Mouse (Mus musculus): Measurements from ENCODE around the gene Hoxc13. TPM values are rescaled to one million over a fixed set of nuclear protein-coding genes. Genes with fewer than 3 reads are reported as not detected.

Gene Hoxc13
- total RNA-seq (2017): not detected in 2 replicates

DNA sequence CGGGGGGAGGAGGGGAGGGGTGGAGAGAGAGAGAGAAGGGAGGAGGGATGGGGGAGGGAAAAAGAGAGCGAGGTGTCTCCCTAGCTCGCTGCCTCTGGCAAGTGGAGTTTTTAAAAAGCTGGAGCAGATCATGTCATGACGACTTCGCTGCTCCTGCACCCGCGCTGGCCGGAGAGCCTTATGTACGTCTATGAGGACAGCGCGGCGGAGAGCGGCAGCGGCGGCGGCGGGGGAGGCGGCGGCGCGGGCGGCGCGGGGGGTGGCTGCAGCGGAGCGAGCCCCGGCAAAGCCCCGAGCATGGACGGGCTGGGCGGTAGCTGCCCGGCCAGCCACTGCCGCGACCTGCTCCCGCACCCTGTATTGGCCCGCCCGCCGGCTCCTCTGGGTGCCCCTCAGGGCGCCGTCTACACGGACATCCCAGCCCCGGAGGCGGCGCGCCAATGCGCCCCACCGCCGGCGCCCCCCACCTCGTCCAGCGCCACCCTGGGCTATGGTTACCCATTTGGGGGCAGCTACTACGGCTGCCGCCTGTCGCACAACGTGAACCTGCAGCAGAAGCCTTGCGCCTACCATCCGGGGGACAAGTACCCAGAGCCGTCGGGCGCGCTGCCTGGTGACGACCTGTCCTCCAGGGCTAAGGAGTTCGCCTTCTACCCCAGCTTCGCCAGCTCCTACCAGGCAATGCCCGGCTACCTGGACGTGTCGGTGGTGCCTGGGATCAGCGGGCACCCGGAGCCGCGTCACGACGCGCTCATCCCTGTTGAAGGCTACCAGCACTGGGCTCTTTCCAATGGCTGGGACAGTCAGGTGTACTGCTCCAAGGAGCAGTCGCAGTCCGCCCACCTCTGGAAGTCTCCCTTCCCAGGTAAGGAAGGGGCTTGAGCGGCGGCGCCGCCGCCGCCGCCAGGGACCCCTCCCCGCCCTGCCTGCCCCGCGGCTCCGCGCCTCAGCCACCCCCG is at the start of gene Hoxc13:
Gene Hoxc13 (plus strand): TSS at position 51 of the 959 bp plus-strand sequence.
- no peak for ATAC-seq (replicated peaks in 1 of 2; ENCODE audit: insufficient read depth in 1 of 2, low FRiP score in 2 of 2, low TSS enrichment in 1 of 2, low read depth in 1 of 2, poor library complexity in 2 of 2, severe bottlenecking in 2 of 2)

DNA sequence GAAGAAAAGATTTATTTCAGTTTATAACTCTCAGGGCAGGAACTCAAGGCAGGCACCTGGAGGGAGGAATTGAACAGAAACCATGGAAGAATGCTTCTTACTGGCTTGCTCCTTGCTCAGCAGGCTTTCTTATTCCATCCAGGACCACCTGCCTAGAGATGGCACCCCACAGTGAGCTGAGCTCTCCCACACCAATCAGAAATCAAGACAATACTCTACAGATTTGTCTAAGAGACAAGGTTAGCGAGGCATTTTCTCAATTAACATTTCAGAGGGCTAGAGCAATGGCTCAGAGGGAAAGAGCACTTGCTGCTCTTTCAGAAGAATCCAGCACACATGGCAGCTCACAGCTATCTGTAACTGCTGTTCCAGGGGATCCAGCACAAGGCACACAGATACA is 35.1 kb upstream of the Hoxc13 start:
- ATAC-seq (replicated peaks in 1 of 2; ENCODE audit: insufficient read depth in 1 of 2, low FRiP score in 2 of 2, low TSS enrichment in 1 of 2, low read depth in 1 of 2, poor library complexity in 2 of 2, severe bottlenecking in 2 of 2): no peak

DNA sequence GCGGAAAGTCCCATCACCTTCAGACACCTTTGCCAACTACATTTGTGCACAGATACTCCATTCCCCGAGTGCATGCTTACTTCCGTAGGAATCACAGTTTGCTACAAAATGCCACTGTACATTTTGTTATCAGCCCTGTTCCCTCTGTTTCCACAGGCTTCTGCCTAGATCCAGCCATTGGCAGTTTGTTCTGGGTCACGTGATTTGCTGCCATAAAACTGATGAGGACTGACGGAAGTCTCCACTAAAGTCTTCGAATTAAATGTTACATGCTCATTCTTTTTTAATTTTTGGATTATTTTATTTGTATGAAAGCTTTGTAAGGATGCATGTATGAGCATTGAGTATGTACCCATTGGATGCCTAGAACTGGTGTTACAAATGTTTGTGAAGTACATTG is 25.8 kb upstream of the Hoxc13 start:
- ATAC-seq (replicated peaks in 1 of 2; ENCODE audit: insufficient read depth in 1 of 2, low FRiP score in 2 of 2, low TSS enrichment in 1 of 2, low read depth in 1 of 2, poor library complexity in 2 of 2, severe bottlenecking in 2 of 2): no peak

- no peak for ATAC-seq (replicated peaks in 1 of 2; ENCODE audit: insufficient read depth in 1 of 2, low FRiP score in 2 of 2, low TSS enrichment in 1 of 2, low read depth in 1 of 2, poor library complexity in 2 of 2, severe bottlenecking in 2 of 2)
These were observed 16.0 kb upstream of the Hoxc13 start for GRCm38 (mm10) chr15:102904946-102905345.

GRCm38 (mm10) chr15:102909536-102909935 is 11.4 kb upstream of the Hoxc13 start:
- no peak for ATAC-seq (replicated peaks in 1 of 2; ENCODE audit: insufficient read depth in 1 of 2, low FRiP score in 2 of 2, low TSS enrichment in 1 of 2, low read depth in 1 of 2, poor library complexity in 2 of 2, severe bottlenecking in 2 of 2)

DNA sequence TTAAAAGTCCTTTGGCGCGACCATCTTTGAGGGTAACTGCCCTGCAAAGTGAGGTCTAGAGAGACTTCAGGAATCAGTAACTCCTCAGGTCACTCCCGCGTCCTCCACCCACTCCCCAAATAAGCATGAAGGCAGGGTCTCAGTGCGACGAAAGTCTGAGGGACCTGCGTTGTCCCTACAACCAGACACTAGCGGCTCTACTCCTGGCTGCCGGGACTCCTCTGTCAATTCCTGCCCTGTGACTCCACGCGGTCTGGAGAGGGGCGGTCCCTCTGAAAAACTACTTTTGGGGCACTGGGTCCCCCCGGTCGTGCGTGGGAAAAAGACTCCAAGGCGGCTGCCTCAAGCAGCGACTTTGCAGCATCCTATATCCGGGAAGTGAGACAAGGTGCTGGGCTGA is 10.9 kb upstream of the Hoxc13 start:
- ATAC-seq (replicated peaks in 1 of 2; ENCODE audit: insufficient read depth in 1 of 2, low FRiP score in 2 of 2, low TSS enrichment in 1 of 2, low read depth in 1 of 2, poor library complexity in 2 of 2, severe bottlenecking in 2 of 2): no peak

DNA sequence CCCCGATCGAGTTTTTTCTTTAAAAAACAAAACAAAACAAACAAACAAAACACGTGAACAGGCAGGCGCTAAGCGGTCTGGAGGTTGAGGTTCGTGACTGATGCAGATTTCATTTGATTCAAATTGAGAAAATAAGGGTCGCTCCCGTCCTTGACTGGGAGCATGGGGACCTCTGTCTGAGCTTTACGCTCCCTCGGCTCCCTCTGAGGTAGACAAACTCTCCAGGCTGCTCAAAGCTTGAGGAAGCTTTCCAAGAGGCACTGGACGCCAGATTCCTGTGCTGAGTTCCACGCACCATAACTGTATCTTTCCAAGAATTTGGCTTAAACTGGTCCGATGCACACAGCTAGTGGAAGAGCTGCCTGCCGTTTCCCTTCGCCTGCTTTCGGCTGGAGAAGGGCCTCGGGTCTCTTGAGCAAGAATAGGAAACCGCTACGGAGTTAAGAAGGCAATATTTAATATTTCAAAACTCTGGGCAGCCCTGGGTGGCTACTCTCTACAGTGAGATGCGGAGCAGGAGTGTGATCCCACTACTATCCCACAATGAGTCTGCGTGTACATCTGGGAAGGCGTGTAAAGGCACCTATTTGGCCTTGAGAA is 10.3 kb upstream of the Hoxc13 start:
- ATAC-seq (replicated peaks in 1 of 2; ENCODE audit: insufficient read depth in 1 of 2, low FRiP score in 2 of 2, low TSS enrichment in 1 of 2, low read depth in 1 of 2, poor library complexity in 2 of 2, severe bottlenecking in 2 of 2): no peak

GRCm38 (mm10) chr15:102913038-102913585 is 7.8 kb upstream of the Hoxc13 start:
- no peak for ATAC-seq (replicated peaks in 1 of 2; ENCODE audit: insufficient read depth in 1 of 2, low FRiP score in 2 of 2, low TSS enrichment in 1 of 2, low read depth in 1 of 2, poor library complexity in 2 of 2, severe bottlenecking in 2 of 2)

GRCm38 (mm10) chr15:102917972-102918572 is 2.8 kb upstream of the Hoxc13 start:
- no peak for ATAC-seq (replicated peaks in 1 of 2; ENCODE audit: insufficient read depth in 1 of 2, low FRiP score in 2 of 2, low TSS enrichment in 1 of 2, low read depth in 1 of 2, poor library complexity in 2 of 2, severe bottlenecking in 2 of 2)

- ATAC-seq (replicated peaks in 1 of 2; ENCODE audit: insufficient read depth in 1 of 2, low FRiP score in 2 of 2, low TSS enrichment in 1 of 2, low read depth in 1 of 2, poor library complexity in 2 of 2, severe bottlenecking in 2 of 2): no peak
These were observed 2.2 kb upstream of the Hoxc13 start for GRCm38 (mm10) chr15:102918611-102919265.

- ATAC-seq (replicated peaks in 1 of 2; ENCODE audit: insufficient read depth in 1 of 2, low FRiP score in 2 of 2, low TSS enrichment in 1 of 2, low read depth in 1 of 2, poor library complexity in 2 of 2, severe bottlenecking in 2 of 2): no peak
These were observed 1.3 kb upstream of the Hoxc13 start for GRCm38 (mm10) chr15:102919336-102920180.

DNA sequence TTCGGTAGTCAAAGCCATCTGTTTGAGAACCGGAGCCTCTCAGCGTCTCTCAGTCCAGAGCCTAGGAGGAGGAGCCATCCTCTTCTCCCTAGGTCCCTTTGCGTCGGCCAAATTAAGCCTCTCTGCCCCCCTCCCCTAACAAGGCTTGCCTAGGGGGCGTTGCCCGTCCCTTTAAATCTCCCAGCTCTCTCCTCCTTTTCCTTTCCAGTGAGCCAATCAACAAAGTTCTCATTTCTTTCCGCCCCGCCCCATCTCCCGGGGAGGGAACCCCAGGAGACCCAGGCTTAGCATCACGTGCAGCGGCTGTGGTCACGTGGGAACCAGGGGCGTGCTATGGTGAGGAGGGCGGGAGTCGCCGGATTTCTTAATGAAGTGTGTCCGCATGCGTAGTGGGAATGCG is 284 bp upstream of the Hoxc13 start:
- ATAC-seq (replicated peaks in 1 of 2; ENCODE audit: insufficient read depth in 1 of 2, low FRiP score in 2 of 2, low TSS enrichment in 1 of 2, low read depth in 1 of 2, poor library complexity in 2 of 2, severe bottlenecking in 2 of 2): 0 out of 4 replicates have a peak, but pooled peaks of 1 of the 2 experiments have one; percentile 31

- no peak for ATAC-seq (replicated peaks in 1 of 2; ENCODE audit: insufficient read depth in 1 of 2, low FRiP score in 2 of 2, low TSS enrichment in 1 of 2, low read depth in 1 of 2, poor library complexity in 2 of 2, severe bottlenecking in 2 of 2)
These were observed 1.1 kb downstream of the Hoxc13 start for GRCm38 (mm10) chr15:102922012-102922362.

DNA sequence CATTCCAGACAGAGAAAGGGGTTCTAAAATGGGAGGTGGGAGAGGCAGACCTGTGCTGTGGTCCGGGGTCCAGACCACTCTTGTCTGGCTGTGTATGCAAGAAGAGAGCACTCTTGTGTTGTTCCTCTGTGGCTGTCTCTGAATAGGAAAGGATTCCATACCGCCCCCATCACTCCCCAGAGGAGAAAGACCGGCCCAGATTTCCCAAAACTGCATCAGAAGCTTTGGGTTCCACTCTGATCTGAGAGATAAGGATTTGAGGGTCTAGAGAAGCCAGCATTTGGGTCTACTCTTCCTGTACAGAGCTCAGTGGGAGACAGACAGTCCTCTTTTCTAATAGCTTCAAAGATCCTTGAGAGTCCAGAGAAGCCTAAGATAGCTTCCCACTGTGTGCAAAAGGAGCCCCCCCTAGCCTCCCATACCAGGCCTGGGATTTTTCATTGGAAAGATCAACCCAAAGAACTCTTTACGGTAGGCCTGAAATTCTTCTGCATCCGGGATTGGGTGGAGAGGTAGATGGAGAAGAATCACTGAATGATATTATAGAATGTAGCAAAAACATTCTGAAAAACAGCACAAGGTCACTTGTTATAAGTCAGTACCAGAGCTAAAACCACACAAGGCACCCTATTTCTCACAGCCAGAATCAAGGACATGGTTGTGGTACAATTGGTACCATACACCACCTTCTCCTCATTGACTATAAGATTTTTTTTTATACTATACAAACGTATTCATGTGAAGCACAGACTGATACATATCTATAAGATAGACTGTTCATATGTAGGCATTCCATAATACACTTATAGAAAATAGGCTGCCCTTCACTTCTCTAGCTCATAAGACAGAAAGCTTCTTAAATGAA is 2.0 kb downstream of the Hoxc13 start:
- no peak for ATAC-seq (replicated peaks in 1 of 2; ENCODE audit: insufficient read depth in 1 of 2, low FRiP score in 2 of 2, low TSS enrichment in 1 of 2, low read depth in 1 of 2, poor library complexity in 2 of 2, severe bottlenecking in 2 of 2)

DNA sequence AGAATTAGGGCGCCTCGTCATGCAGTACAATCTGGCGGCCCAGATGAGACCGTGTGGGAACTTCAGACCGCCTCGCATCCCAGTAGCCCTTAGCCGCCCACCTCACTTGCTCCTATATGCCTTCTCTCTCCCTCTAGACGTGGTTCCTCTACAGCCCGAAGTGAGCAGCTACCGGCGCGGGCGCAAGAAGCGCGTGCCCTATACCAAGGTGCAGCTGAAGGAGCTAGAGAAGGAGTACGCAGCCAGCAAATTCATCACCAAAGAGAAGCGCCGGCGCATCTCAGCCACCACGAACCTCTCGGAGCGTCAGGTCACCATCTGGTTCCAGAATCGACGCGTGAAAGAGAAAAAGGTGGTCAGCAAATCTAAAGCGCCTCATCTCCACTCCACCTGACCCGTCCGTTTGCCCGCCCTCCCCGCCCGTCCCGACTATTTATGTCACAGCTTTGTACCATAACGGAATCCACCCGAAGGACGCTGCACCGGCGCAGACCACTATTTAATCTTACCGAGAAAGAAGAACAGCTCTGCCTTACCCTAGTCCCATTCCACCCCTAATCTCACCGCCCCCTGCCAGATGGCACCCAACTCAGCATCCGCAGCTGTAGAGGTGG is 6.2 kb downstream of the Hoxc13 start:
- no peak for ATAC-seq (replicated peaks in 1 of 2; ENCODE audit: insufficient read depth in 1 of 2, low FRiP score in 2 of 2, low TSS enrichment in 1 of 2, low read depth in 1 of 2, poor library complexity in 2 of 2, severe bottlenecking in 2 of 2)
